Mouse (Mus musculus) MEL (cell line): Measurements from ENCODE around the gene Zic1.

ENCODE experiments used
- NRF1 ChIP-seq: IDR thresholded peaks from 2 replicates; pipeline ENCODE4 v1.6.1; 2014; ENCODE audit warnings: low read depth, mild to moderate bottlenecking, inconsistent platforms, low read length, improper control_type of control experiment, moderate library complexity; ENCODE audit not compliant: poor library complexity, insufficient read depth, severe bottlenecking
- TCF12 ChIP-seq: IDR thresholded peaks from 2 replicates; pipeline ENCODE4 v1.6.1; 2014; ENCODE audit warnings: low read depth, mild to moderate bottlenecking, inconsistent platforms, low read length, improper control_type of control experiment, moderate library complexity

- no peak for TF ChIP-seq NRF1
- no peak for TF ChIP-seq TCF12
These were observed 1.3 kb downstream of the Zic1 start for GRCm38 (mm10) chr9:91364127-91364970.
